Mouse (Mus musculus): ENCODE data around the gene Rtcb.

- TF ChIP-seq CTCF (IDR thresholded peaks at IDR 0.05; ENCODE audit: low read depth), result no peak
- TF ChIP-seq EP300 (IDR thresholded peaks at IDR 0.05; ENCODE audit: low read depth), result no peak
Measured at GRCm38 (mm10) chr10:85969894-85970620, 12.4 kb upstream of the Rtcb start.
